Mouse (Mus musculus): Measurements from ENCODE around the gene Tead3.

Tead3 gene

GRCm38 (mm10) chr17:28311366-28312132, 39.1 kb downstream of the Tead3 start:
- DNase-seq (ENCODE audit: extremely low read depth, insufficient read length, low spot score): peak; percentile 57

DNA sequence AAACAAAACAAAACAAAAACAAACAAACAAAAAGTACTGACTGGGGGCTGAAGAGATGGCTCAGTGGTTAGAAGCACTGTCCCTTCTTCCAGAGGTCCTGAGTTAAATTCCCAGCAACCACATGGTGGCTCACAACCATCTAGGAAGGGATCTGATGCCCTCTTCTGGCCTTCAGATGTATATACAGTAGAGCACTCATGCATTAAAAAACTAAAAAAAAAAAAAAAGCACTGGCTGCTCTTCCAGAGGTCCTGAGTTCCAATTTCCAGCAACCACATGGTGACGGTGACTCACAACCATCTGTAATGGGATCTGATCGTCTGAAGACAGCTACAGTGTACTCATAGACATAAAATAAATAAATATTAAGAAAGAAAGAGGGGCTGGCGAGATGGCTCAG, 39.8 kb downstream of the Tead3 start:
- peak; percentile 58 for DNase-seq (ENCODE audit: extremely low read depth, insufficient read length, low spot score)

GRCm38 (mm10) chr17:28308297-28309195, 42.1 kb downstream of the Tead3 start:
- DNase-seq (ENCODE audit: extremely low read depth, insufficient read length, low spot score): peak; percentile 67

GRCm38 (mm10) chr17:28305172-28305571, 45.4 kb downstream of the Tead3 start:
- no peak for DNase-seq (ENCODE audit: extremely low read depth, insufficient read length, low spot score)

GRCm38 (mm10) chr17:28300850-28301249, 49.8 kb downstream of the Tead3 start:
- no peak for DNase-seq (ENCODE audit: extremely low read depth, insufficient read length, low spot score)

- DNase-seq (ENCODE audit: extremely low read depth, insufficient read length, low spot score): no peak
These were observed 50.3 kb downstream of the Tead3 start for GRCm38 (mm10) chr17:28300323-28300722.

GRCm38 (mm10) chr17:28299669-28300320, 50.8 kb downstream of the Tead3 start:
- DNase-seq (ENCODE audit: extremely low read depth, insufficient read length, low spot score): no peak

GRCm38 (mm10) chr17:28298888-28299287, 51.7 kb downstream of the Tead3 start:
- DNase-seq (ENCODE audit: extremely low read depth, insufficient read length, low spot score): no peak

DNA sequence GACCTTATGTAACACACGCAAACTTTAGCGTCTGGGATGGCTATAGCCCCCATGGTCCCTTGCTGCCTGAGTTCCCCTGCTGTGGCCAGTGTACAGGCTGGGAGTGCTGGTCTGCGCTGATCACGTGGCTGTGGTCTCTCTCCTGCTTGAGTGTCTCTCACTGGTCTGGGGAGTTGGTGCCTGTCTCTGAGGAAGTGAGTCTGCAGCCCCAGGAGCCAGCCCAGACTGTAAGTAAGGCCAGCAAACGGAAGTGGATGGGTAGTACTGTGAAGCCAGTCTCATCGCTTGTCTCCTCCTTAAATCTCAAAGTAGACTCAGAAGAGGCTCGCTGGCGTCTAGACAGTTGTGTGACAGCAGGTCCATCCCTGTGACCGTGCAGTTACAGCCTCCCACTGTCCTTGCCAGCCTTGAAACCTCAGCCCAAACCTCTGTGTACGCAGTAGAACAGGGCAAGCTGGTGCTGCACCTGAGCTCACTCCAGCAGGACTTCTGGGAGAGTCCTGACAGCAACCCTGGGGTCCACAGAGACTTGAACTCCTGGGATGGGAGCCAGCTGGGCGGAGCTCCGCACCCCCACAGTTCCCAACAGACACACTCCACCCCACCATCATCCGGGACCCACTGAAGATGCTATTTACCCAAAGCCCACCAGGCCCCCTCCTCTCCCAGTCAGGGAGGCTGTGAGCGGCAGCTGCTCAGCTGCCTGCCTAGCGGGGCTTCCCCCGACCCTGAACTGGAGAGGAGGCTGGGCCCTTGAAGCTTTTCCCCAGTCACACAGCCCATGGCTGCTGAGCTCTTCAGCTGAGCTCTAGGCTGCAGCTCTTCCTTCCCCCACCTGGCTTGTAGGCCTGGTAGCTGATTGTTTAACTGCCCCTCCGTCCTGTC, 55.9 kb downstream of the Tead3 start:
- no peak for DNase-seq (ENCODE audit: extremely low read depth, insufficient read length, low spot score)

GRCm38 (mm10) chr17:28293716-28294115, 56.9 kb downstream of the Tead3 start:
- no peak for DNase-seq (ENCODE audit: extremely low read depth, insufficient read length, low spot score)

- DNase-seq (ENCODE audit: extremely low read depth, insufficient read length, low spot score): no peak
These were observed 59.3 kb downstream of the Tead3 start for GRCm38 (mm10) chr17:28291346-28291745.

DNA sequence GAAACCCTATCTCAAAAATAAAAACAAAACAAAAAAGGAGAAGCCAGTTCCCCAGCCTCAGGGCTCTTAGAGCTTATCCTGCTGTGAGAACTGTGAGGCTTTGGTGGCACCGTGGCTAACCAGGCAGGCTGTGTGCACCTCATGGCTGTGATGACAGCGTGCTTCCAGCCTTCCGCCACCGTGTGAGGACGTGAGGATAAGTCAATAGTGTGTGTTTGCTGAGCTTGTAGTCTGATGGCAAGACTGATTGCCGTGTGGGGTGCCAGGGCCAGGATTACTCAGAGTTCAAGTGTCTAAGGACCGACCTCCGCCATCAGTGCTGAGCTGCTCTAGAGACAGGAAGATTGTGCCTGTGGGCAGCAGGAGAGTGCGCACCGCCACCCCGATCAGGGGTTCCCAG, 59.9 kb downstream of the Tead3 start:
- no peak for DNase-seq (ENCODE audit: extremely low read depth, insufficient read length, low spot score)

DNA sequence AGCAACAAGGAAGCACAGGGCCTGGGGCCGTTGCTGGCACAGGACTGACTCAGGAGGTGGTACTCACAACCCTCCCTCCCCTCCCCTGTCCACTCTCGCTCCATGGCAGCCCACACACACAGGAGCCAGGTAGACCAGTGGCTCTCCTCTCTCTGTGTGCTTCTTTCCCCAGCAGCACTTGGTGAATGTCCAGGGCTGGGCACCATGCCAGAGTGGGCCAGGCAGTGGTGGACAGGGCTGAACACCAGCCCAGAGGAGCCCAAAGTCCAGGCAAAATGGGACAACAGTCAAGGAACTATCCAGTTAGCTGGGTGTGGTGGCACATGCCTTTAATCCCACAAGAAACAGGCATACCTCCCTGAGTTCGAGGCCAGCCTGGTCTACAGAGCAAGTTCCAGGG, 60.4 kb downstream of the Tead3 start:
- DNase-seq (ENCODE audit: extremely low read depth, insufficient read length, low spot score): peak; percentile 53

DNA sequence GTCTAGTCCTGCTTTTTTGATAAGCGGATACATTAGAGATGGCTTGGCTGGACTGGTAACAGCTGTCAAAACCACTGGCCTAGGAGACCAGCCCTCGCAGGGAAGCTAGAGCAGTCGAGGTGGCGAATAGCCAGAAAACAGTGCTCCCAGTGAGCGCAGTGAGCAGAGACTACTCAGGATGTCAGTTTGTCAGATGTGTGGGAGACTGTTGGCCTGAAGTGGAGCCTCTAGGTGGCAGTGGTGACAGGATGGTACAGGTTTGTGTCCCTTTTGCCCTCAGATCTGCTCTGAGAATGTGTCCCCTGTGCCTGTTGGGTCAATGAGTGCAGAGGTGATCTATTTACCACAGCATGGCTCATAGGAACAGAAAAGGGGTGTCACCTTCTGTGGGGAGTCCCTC, 62.6 kb downstream of the Tead3 start:
- DNase-seq (ENCODE audit: extremely low read depth, insufficient read length, low spot score): no peak

DNA sequence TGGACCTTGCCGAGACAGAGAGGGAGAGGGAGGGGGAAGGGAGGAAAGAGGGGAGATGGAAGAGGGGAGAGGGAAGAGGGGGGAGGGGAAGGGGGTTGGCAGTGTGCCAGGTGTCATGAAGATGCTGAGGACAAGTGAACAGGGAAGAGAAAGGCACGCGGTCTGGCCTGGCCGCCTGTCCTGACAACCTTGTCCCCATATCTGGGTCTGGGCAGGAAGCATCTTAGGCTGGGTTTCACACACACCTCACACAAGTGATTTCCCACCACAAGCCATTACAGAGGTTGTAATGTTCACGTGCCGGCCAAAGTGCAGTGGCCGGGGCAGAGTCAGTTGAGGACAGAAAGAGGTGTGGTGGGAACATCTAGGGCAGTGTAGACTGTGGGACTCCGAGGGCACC, 63.0 kb downstream of the Tead3 start:
- DNase-seq (ENCODE audit: extremely low read depth, insufficient read length, low spot score): no peak

DNA sequence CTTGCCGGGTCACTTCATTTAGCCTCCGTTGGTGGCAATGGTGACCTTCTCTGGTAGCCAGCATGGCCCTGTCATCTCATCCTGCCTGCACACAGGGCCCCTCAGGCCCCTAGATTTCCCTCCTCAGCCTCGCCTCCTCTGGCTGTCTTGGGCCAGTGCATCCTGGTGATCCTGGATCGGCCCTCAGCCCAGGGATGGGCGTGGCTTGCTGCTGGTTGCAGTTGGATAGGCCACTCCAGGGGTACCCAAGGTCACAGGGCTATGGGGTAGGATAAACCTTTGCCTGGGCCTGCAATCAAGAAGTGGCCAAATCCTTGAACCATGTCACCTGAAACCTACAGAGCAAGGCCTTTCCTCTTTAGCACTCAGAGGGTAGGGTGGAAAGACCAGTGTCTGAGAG, 63.7 kb downstream of the Tead3 start:
- no peak for DNase-seq (ENCODE audit: extremely low read depth, insufficient read length, low spot score)

GRCm38 (mm10) chr17:28286133-28286532, 64.5 kb downstream of the Tead3 start:
- DNase-seq (ENCODE audit: extremely low read depth, insufficient read length, low spot score): no peak

GRCm38 (mm10) chr17:28283199-28283598, 67.4 kb downstream of the Tead3 start:
- DNase-seq (ENCODE audit: extremely low read depth, insufficient read length, low spot score): no peak

DNA sequence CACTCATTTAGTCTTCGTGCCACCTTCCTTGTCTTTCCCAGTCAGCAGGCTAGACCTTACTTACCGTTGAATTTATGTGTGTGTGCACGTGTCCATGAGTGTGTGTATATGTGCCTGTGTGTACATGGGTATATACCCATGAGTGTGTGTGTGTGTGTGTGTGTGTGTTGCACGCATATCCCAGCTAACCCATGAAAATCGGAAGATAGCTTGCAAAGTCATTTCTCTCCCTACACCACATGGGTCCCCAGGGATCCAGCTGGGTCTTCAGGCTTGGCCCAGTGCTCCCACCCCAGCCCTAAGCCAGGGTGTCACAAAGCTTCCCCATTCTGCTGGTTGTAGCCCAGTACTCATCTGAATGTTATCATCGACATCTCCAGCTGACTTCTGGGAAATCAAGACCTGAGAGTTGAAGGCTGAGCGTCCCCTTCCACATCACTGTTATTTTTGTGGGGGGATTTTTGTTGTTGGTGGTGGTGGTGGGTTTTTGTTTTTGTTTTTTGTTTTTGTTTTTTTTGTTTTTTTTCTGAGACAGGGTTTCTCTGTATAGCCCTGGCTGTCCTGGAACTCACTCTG, 68.7 kb downstream of the Tead3 start:
- DNase-seq (ENCODE audit: extremely low read depth, insufficient read length, low spot score): no peak

Measured in 3134 (cell line).